Mouse (Mus musculus): ENCODE results near the gene Sulf2. TPM values are rescaled to one million over a fixed set of nuclear protein-coding genes. Genes with fewer than 3 reads are reported as not detected.

Gene Sulf2
- total and polyA plus RNA-seq, 3 experiments, result not detected

- Histone ChIP-seq H3K9ac (ENCODE audit: control insufficient read depth, low read depth, low read length, poor library complexity, severe bottlenecking) (no peak overlapping the region), H3K9me3 (replicated peaks; ENCODE audit: insufficient read depth, low read length) (no peaks in the 10 kb centered on the region), H3K36me3 (ENCODE audit: control insufficient read depth in 1 of 2, insufficient read depth in 2 of 2, low read length in 2 of 2) (no peaks in the 10 kb centered on the region), H3K4me3 (ENCODE audit: control insufficient read depth in 1 of 2, insufficient read depth in 1 of 2, low read depth in 2 of 2, low read length in 2 of 2) (no peak overlapping the region), H3K4me1 (ENCODE audit: control insufficient read depth in 1 of 2, insufficient read depth in 2 of 2, low read length in 2 of 2) (no peaks in the 10 kb centered on the region), H3K27ac (ENCODE audit: control insufficient read depth, low read depth, low read length) (no peak overlapping the region), H3K79me2 (ENCODE audit: control insufficient read depth, insufficient read depth, low read length, poor library complexity) (no peaks in the 10 kb centered on the region), H3K27me3 (ENCODE audit: control insufficient read depth in 1 of 2, insufficient read depth in 2 of 2, low read length in 2 of 2) (no peaks in the 10 kb centered on the region)
- no peak for TF ChIP-seq CHD1 (IDR thresholded peaks at IDR 0.05; ENCODE audit: low read depth, low read length)
- TF ChIP-seq UBTF (IDR thresholded peaks at IDR 0.05; ENCODE audit: borderline replicate concordance, insufficient read depth, low read depth, low read length), result no peak
- no peak for TF ChIP-seq TCF12 (IDR thresholded peaks at IDR 0.05; ENCODE audit: low read depth, low read length)
- no peak for TF ChIP-seq NRF1 (IDR thresholded peaks at IDR 0.05; ENCODE audit: insufficient read depth, low read depth, low read length, poor library complexity, severe bottlenecking)
- TF ChIP-seq SIN3A (IDR thresholded peaks at IDR 0.05; ENCODE audit: low read length), result no peak
- TF ChIP-seq TBP (IDR thresholded peaks at IDR 0.05; ENCODE audit: low read depth, low read length), result no peak
- no peak for TF ChIP-seq ELF1 (IDR thresholded peaks at IDR 0.05; ENCODE audit: low read depth, low read length)
- no peak for TF ChIP-seq NELFE (IDR thresholded peaks at IDR 0.05; ENCODE audit: low read depth, low read length)
- TF ChIP-seq USF1 (IDR thresholded peaks at IDR 0.05; ENCODE audit: low read depth, low read length), result no peak
- no peak for TF ChIP-seq ZMIZ1 (IDR thresholded peaks at IDR 0.05; ENCODE audit: low read depth, low read length)
- no peak for TF ChIP-seq MAZ (IDR thresholded peaks at IDR 0.05; ENCODE audit: low read depth, low read length)
- no peak for TF ChIP-seq MYB (IDR thresholded peaks at IDR 0.05; ENCODE audit: low read depth, low read length)
- no peak for TF ChIP-seq ZC3H11A (IDR thresholded peaks at IDR 0.05; ENCODE audit: low read depth, low read length)
- DNase-seq (ENCODE audit: low read depth, low spot score), result no peak
Observed at GRCm38 (mm10) chr2:166147930-166148651, 7.4 kb downstream of the Sulf2 start.

DNA sequence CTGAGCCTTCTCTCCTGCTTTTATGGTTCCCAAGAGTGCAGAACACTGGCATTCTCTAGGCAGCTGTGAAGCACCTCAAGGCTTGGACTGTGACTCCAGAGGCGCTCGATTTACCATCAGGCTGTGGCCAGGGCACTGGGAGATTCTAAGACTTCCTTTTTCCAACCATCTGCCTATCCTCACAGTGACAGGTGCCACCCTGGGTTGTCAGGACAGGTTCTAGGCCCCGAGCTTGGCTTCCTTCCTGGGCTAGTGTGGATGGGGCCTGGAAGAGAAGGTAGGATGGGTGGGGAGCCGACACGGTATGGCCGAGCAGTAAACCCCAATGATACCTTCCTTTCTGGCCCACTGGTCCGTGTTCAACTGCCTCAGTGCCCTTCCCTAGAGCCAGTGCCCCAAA, 9.0 kb downstream of the Sulf2 start:
- no peaks in the 10 kb centered on the region for H3K36me3 ChIP-seq (ENCODE audit: control insufficient read depth in 1 of 2, insufficient read depth in 2 of 2, low read length in 2 of 2)
- no peak overlapping the region for H3K4me3 ChIP-seq (ENCODE audit: control insufficient read depth in 1 of 2, insufficient read depth in 1 of 2, low read depth in 2 of 2, low read length in 2 of 2)
- H3K27me3 ChIP-seq (ENCODE audit: control insufficient read depth in 1 of 2, insufficient read depth in 2 of 2, low read length in 2 of 2), result no peaks in the 10 kb centered on the region
- no peaks in the 10 kb centered on the region for H3K9me3 ChIP-seq (replicated peaks; ENCODE audit: insufficient read depth, low read length)
- no peaks in the 10 kb centered on the region for H3K4me1 ChIP-seq (ENCODE audit: control insufficient read depth in 1 of 2, insufficient read depth in 2 of 2, low read length in 2 of 2)
- H3K79me2 ChIP-seq (ENCODE audit: control insufficient read depth, insufficient read depth, low read length, poor library complexity), result no peaks in the 10 kb centered on the region
- DNase-seq (ENCODE audit: low read depth, low spot score), result no peak
- TF ChIP-seq MAFK (IDR thresholded peaks at IDR 0.05; ENCODE audit: borderline replicate concordance, low read depth, low read length), result no peak
- no peak for TF ChIP-seq POLR2AphosphoS2 (IDR thresholded peaks at IDR 0.05; ENCODE audit: low read length)
- no peak overlapping the region for H3K27ac ChIP-seq (ENCODE audit: control insufficient read depth, low read depth, low read length)
- H3K9ac ChIP-seq (ENCODE audit: control insufficient read depth, low read depth, low read length, poor library complexity, severe bottlenecking), result no peak overlapping the region
